ENCODE assay signal across 9 mouse cellular contexts in genomic region chr4:149875986-149876501, GRCm38 (mm10).
DNase-seq lines count a peak whose midpoint lies in the region; ATAC-seq lines count a peak whose summit lies in the region.
"Had no signal": no experiment of that assay in that cellular context is flagged by ENCODE, and none has a peak within 500 bp of the region (broad histone marks: within the 10 kb centered on the region; RNA-seq: fewer than 3 reads in every experiment).

No protein-coding gene starts in this region.

- H3K9ac ChIP-seq in forebrain, embryonic 15.5 days (replicated peaks) = peak overlapping the region; percentile 26; the same call in 1 of the 2 replicates
- no peak overlapping the region for H3K9ac ChIP-seq in midbrain, embryonic 12.5 days (replicated peaks)
- H3K9ac ChIP-seq: liver, embryonic 13.5 days had no signal

- WGBS in forebrain, embryonic 15.5 days = 41% methylated on average over 8 of the region's 8 CpGs
- 66% methylated on average over 8 of the region's 8 CpGs for WGBS in midbrain, embryonic 12.5 days

- no peaks in the 10 kb centered on the region for H3K27me3 ChIP-seq in forebrain, embryonic 15.5 days
- no peaks in the 10 kb centered on the region; the same call in 1 of the 2 replicates for H3K27me3 ChIP-seq in midbrain, embryonic 12.5 days

- peak; percentile 58; the same call in 1 of the 2 replicates for ATAC-seq in cerebellum, adult (ENCODE audit: insufficient number of reproducible peaks, low FRiP score, low TSS enrichment)
- ATAC-seq in forebrain, embryonic 15.5 days (replicated peaks) = peak; percentile 78
- peak; percentile 44; the same call in 1 of the 2 replicates for ATAC-seq in midbrain, embryonic 12.5 days (ENCODE audit: low FRiP score, low read depth)

- no peak overlapping the region for H3K4me3 ChIP-seq in forebrain, embryonic 15.5 days
- no peak overlapping the region for H3K4me3 ChIP-seq in midbrain, embryonic 12.5 days
- H3K4me3 ChIP-seq: liver, embryonic 13.5 days had no signal

- peak overlapping the region; percentile 70 for H3K27ac ChIP-seq in forebrain, embryonic 15.5 days (replicated peaks)
- H3K27ac ChIP-seq in midbrain, embryonic 12.5 days (replicated peaks) = no peak overlapping the region
- H3K27ac ChIP-seq: liver, embryonic 13.5 days had no signal

- DNase-seq in cerebellum, adult 9-10 months = peak; percentile 77
- no peak for DNase-seq in thymus, postnatal 25 days
- DNase-seq in kidney, postnatal 25 days = no peak
- DNase-seq in right cerebral cortex, adult 18-20 months = no peak
- no peak for DNase-seq in urinary bladder, adult 18-20 months (ENCODE audit: low spot score in 2 of 2)
- DNase-seq: liver, embryonic 13.5 days had no signal

- H3K9me3 ChIP-seq in forebrain, embryonic 15.5 days = no peaks in the 10 kb centered on the region
- H3K9me3 ChIP-seq in midbrain, embryonic 12.5 days = no peaks in the 10 kb centered on the region
- H3K9me3 ChIP-seq: liver, embryonic 13.5 days had no signal

- peaks cover 35% of the 10 kb centered on the region for H3K4me1 ChIP-seq in forebrain, embryonic 15.5 days
- peaks cover 30% of the 10 kb centered on the region for H3K4me1 ChIP-seq in midbrain, embryonic 12.5 days
- H3K4me1 ChIP-seq: liver, embryonic 13.5 days had no signal

- no peak overlapping the region for H3K4me2 ChIP-seq in forebrain, embryonic 15.5 days (replicated peaks)
- H3K4me2 ChIP-seq in midbrain, embryonic 12.5 days (replicated peaks) = no peak overlapping the region
- H3K4me2 ChIP-seq: liver, embryonic 13.5 days had no signal

- H3K36me3 ChIP-seq in forebrain, embryonic 15.5 days = no peaks in the 10 kb centered on the region
- no peaks in the 10 kb centered on the region for H3K36me3 ChIP-seq in midbrain, embryonic 12.5 days
- H3K36me3 ChIP-seq: liver, embryonic 13.5 days had no signal
